Mouse (Mus musculus) MEL (cell line): ENCODE measurements around the gene A630089N07Rik. TPM values are rescaled to one million over a fixed set of nuclear protein-coding genes. Genes with fewer than 3 reads are reported as not detected.
A peak's percentile ranks its signal among the peaks of the same experiment; 100 is the strongest.
"Not testable (repeated sequence)": the region's sequence is repeated elsewhere in the genome, so short reads cannot be mapped to it uniquely, and the experiment has no call there.

Source experiments
- DNase-seq: peaks from one replicate; pipeline ENCODE4 v3.0.0; 2011; ENCODE audit warnings: low read depth, low spot score
- H3K27ac ChIP-seq: 2 replicates; pipeline ENCODE4 v1.5.1; 2012; ENCODE audit warnings: low read depth, mild to moderate bottlenecking, control low read depth, low read length, moderate library complexity; ENCODE audit not compliant: control insufficient read depth
- H3K27me3 ChIP-seq, 2 experiments: fragments of 150-350 bp in 1 of 2; sonication (generic) in 1 of 2; 2 replicates each; pipeline ENCODE4 v1.6.1; 2012; ENCODE audit warnings: low read length in 2 of 2, mild to moderate bottlenecking in 2 of 2, improper control_type of control experiment in 1 of 2, moderate library complexity in 1 of 2; ENCODE audit not compliant: insufficient read depth in 2 of 2, control insufficient read depth in 1 of 2
- H3K36me3 ChIP-seq, 2 experiments: 2 replicates each; pipeline ENCODE4 v1.6.1; 2012 to 2014; ENCODE audit warnings: low read length in 2 of 2, improper control_type of control experiment in 1 of 2, inconsistent platforms in 1 of 2, mild to moderate bottlenecking in 1 of 2; ENCODE audit not compliant: insufficient read depth in 2 of 2, control insufficient read depth in 1 of 2
- H3K4me1 ChIP-seq, 2 experiments: fragments of 150-350 bp in 1 of 2; sonication (generic) in 1 of 2; 2 replicates each; pipeline ENCODE4 v1.6.1; 2012; ENCODE audit warnings: low read length in 2 of 2, improper control_type of control experiment in 1 of 2, mild to moderate bottlenecking in 1 of 2; ENCODE audit not compliant: insufficient read depth in 2 of 2, control insufficient read depth in 1 of 2
- H3K4me3 ChIP-seq, 2 experiments: fragments of 150-350 bp in 1 of 2; sonication (generic) in 1 of 2; 2 replicates each; pipeline ENCODE4 v1.5.1; 2012; ENCODE audit warnings: low read depth in 2 of 2, low read length in 2 of 2, mild to moderate bottlenecking in 2 of 2, moderate library complexity in 2 of 2, control low read depth in 1 of 2, improper control_type of control experiment in 1 of 2; ENCODE audit not compliant: control insufficient read depth in 1 of 2, insufficient read depth in 1 of 2
- H3K79me2 ChIP-seq: 2 replicates; pipeline ENCODE4 v1.6.1; 2012; ENCODE audit warnings: mild to moderate bottlenecking, low read length, moderate library complexity; ENCODE audit not compliant: control insufficient read depth, poor library complexity, insufficient read depth
- H3K9ac ChIP-seq: 2 replicates; pipeline ENCODE4 v1.6.1; 2012; ENCODE audit warnings: low read depth, mild to moderate bottlenecking, control low read depth, low read length, moderate library complexity; ENCODE audit not compliant: control insufficient read depth, poor library complexity, severe bottlenecking
- H3K9me3 ChIP-seq: fragments of 150-350 bp; sonication (generic); replicated peaks from 2 replicates; pipeline ENCODE4 v1.6.1; 2012; ENCODE audit warnings: mild to moderate bottlenecking, low read length, improper control_type of control experiment, moderate library complexity; ENCODE audit not compliant: insufficient read depth
- CHD1 ChIP-seq: IDR thresholded peaks from 2 replicates; pipeline ENCODE4 v1.6.1; 2012; ENCODE audit warnings: low read depth, mild to moderate bottlenecking, inconsistent platforms, low read length, improper control_type of control experiment
- ELF1 ChIP-seq: IDR thresholded peaks from 2 replicates; pipeline ENCODE4 v1.6.1; 2014; ENCODE audit warnings: low read depth, mild to moderate bottlenecking, inconsistent platforms, low read length, improper control_type of control experiment, moderate library complexity
- EP300 ChIP-seq, 2 experiments: IDR thresholded peaks; 2 replicates each; pipeline ENCODE4 v1.6.1; 2011; ENCODE audit warnings: improper control_type of control experiment in 2 of 2, low read length in 2 of 2, low read depth in 1 of 2, mild to moderate bottlenecking in 1 of 2
- ETS1 ChIP-seq: IDR thresholded peaks from 2 replicates; pipeline ENCODE4 v1.6.1; 2012; ENCODE audit warnings: low read depth, mild to moderate bottlenecking, inconsistent platforms, low read length, improper control_type of control experiment, moderate library complexity
- HCFC1 ChIP-seq: IDR thresholded peaks from 2 replicates; pipeline ENCODE4 v1.6.1; 2012; ENCODE audit warnings: low read depth, mild to moderate bottlenecking, inconsistent platforms, low read length, improper control_type of control experiment, moderate library complexity
- JUND ChIP-seq: IDR thresholded peaks from 2 replicates; pipeline ENCODE4 v1.6.1; 2011; ENCODE audit warnings: low read depth, mild to moderate bottlenecking, improper control_type of control experiment, low read length
- KAT2A ChIP-seq: conservative IDR thresholded peaks from 2 replicates; pipeline ENCODE4 v1.6.1; 2012; ENCODE audit warnings: low read depth, low read length, improper control_type of control experiment, inconsistent platforms
- MAX ChIP-seq: IDR thresholded peaks from 2 replicates; pipeline ENCODE4 v1.6.1; 2011; ENCODE audit warnings: low read length, improper control_type of control experiment
- MXI1 ChIP-seq: IDR thresholded peaks from 2 replicates; pipeline ENCODE4 v1.6.1; 2011; ENCODE audit warnings: mild to moderate bottlenecking, low read depth, low read length, improper control_type of control experiment
- MYB ChIP-seq: IDR thresholded peaks from 2 replicates; pipeline ENCODE4 v1.6.1; 2011; ENCODE audit warnings: mild to moderate bottlenecking, low read depth, low read length, improper control_type of control experiment
- MYC ChIP-seq: IDR thresholded peaks from 2 replicates; pipeline ENCODE4 v1.6.1; 2011; ENCODE audit warnings: low read depth, mild to moderate bottlenecking, low read length, improper control_type of control experiment, moderate library complexity
- NELFE ChIP-seq: IDR thresholded peaks from 2 replicates; pipeline ENCODE4 v1.6.1; 2011; ENCODE audit warnings: low read depth, low read length, improper control_type of control experiment
- POLR2AphosphoS2 ChIP-seq: IDR thresholded peaks from 2 replicates; pipeline ENCODE4 v1.6.1; 2011; ENCODE audit warnings: low read length, improper control_type of control experiment
- RCOR1 ChIP-seq: IDR thresholded peaks from 2 replicates; pipeline ENCODE4 v1.6.1; 2012; ENCODE audit warnings: low read depth, mild to moderate bottlenecking, inconsistent platforms, low read length, improper control_type of control experiment
- UBTF ChIP-seq: IDR thresholded peaks from 2 replicates; pipeline ENCODE4 v1.6.1; 2012; ENCODE audit warnings: low read depth, mild to moderate bottlenecking, inconsistent platforms, low read length, improper control_type of control experiment, moderate library complexity, borderline replicate concordance; ENCODE audit not compliant: insufficient read depth
- USF1 ChIP-seq: IDR thresholded peaks from 2 replicates; pipeline ENCODE4 v1.6.1; 2014; ENCODE audit warnings: low read depth, mild to moderate bottlenecking, inconsistent platforms, low read length, improper control_type of control experiment, moderate library complexity
- ZKSCAN1 ChIP-seq: IDR thresholded peaks from 2 replicates; pipeline ENCODE4 v1.6.1; 2012; ENCODE audit warnings: low read depth, mild to moderate bottlenecking, inconsistent platforms, low read length, improper control_type of control experiment, moderate library complexity
- polyA plus RNA-seq, 2 experiments: library from polyadenylated mRNA; stranded (reverse) in 1 of 2; unstranded in 1 of 2; fragments of >175 nt in 1 of 2; fragments of >200 nt in 1 of 2; gene quantifications; 2 replicates each; pipeline versions ENCODE4 v1.2.1 to v1.2.4; 2012; ENCODE audit warnings: low replicate concordance in 2 of 2, low read depth in 1 of 2; ENCODE audit not compliant: insufficient read length in 2 of 2, insufficient read depth in 1 of 2, missing spikeins in 1 of 2
- total RNA-seq: library from RNA; depleted of rRNA; stranded (reverse); fragments of 300-350 nt; gene quantifications from 2 replicates; pipeline ENCODE4 v1.2.3, GENCODE M21; 2012

A630089N07Rik gene
- total and polyA plus RNA-seq, 3 experiments: 7.4 to 539 (median 9.8) TPM

DNA sequence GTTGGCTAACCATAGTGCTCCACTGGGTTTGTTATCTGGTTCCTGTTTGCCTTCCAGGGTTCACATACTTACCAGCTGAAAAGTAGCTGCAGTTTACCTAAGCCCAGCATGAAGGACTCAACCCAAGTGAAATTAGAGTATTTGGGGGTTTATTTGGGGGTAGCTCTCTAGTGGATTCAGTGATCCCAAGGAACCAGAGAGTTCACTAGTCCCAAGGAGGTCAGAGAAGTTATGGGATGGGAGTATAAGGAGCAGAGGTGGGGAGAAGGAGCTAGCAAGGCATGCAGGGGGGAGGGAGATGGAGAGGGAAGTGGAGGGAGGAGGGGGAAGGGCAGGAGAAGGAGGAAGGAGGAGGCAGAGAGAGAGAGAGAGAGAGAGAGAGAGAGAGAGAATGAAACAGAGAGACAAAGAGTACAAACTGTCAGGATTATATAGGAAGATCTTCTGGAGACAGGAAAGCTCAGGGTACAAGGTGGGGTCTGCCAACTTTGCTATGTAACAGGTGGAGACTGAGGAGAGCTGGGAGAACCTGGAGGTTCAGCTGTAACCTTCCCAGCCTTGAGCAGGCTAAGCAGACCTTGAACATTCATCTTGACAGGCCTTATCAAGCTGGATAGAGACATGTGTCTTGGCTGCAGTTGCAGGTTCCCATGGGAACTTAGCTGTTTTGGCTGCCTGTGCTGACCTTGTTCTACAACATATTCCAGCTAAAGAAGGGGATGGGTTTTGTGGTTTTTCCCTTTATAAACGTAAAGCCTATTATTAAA is 86.2 kb downstream of the A630089N07Rik start:
- TF ChIP-seq MAX (peak; percentile 42; the same call in 1 of the 2 replicates), ELF1 (0 out of 2 replicates have a peak, but pooled peaks have one; percentile 32), POLR2AphosphoS2 (no peak), NELFE (peak; percentile 15; the same call in 1 of the 2 replicates), HCFC1 (0 out of 2 replicates have a peak, but pooled peaks have one; percentile 45), EP300 (IDR thresholded peaks at IDR 0.05; ENCODE audit: low read depth in 1 of 2, low read length in 2 of 2) (peak; percentile 31 to 35; a peak in 2 of 4 replicates), ZKSCAN1 (0 out of 2 replicates have a peak, but pooled peaks have one; percentile 24), RCOR1 (0 out of 2 replicates have a peak, but pooled peaks have one; percentile 12), CHD1 (0 out of 2 replicates have a peak, but pooled peaks have one; percentile 69), MXI1 (peak; percentile 81; the same call in 1 of the 2 replicates), KAT2A (no peak), ETS1 (peak; percentile 46; the same call in 1 of the 2 replicates), UBTF (no peak), USF1 (no peak), MYC (peak; percentile 47; the same call in 1 of the 2 replicates), MYB (no peak), JUND (peak; percentile 98)
- TF ChIP-seq, all 39 proteins: peak for 12
- Histone ChIP-seq H3K4me3 (peak overlapping the region; percentile 67 to 85), H3K79me2 (peaks cover 27% of the 10 kb centered on the region), H3K27me3 (no peaks in the 10 kb centered on the region), H3K9me3 (no peaks in the 10 kb centered on the region; the same call in 1 of the 2 replicates), H3K9ac (peak overlapping the region; percentile 72), H3K36me3 (peaks cover 6 to 10% of the 10 kb centered on the region in 2 experiments), H3K27ac (peak overlapping the region; percentile 86), H3K4me1 (peaks cover 6% of the 10 kb centered on the region in 2 experiments; a peak in 3 of 4 replicates)
- DNase-seq: peak; percentile 61

DNA sequence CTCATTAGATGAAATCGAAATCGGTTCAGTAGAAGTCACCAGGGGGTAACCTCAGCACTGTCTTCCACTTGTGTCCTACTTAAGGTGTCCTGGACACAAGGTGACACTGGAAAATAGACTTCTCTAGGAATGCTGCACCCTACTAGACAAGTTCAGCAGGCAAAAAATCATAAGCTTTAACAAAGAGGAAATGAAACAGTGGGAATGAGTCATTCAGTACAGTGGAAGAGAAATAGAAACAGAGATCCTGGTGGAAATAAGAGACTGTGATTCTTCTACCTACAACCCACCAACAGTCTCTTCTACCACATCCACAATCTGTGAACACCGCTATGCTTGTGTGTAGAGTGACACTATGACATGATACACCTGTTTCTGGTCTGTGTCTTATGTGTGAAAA is 89.8 kb downstream of the A630089N07Rik start:
- not testable (repeated sequence) for H3K79me2 ChIP-seq, DNase-seq, H3K36me3 ChIP-seq, H3K9ac ChIP-seq, H3K4me3 ChIP-seq, H3K27ac ChIP-seq, H3K27me3 ChIP-seq, H3K9me3 ChIP-seq, H3K4me1 ChIP-seq
